ENCODE assay signal across 8 mouse cellular contexts in the genomic region with DNA sequence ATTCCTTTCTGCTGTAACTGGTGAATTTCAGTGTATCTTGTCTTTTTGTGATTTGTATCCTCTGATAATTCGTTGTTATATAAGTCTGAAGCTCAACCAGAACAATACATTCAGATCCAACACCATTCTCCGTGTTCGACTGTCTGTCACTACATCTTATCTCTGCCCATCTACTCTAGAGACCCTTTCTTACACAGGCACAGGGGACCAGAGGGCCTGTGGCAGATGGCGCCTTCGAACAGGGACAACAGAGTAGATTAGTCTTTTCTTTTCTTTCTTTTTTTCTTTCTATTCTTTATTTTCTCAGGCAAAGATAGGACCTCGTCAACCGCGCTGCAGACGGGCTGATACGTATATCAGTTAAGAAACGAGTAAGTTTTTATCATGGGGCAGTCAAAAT.
A peak's percentile ranks its signal among the peaks of the same experiment; 100 is the strongest.
DNase-seq lines count a peak whose midpoint lies in the region.

No protein-coding gene starts in this region.

- DNase-seq in B cell, adult 2 months: peak; percentile 2 to 3
- DNase-seq in cerebellum, postnatal 36 days: peak; percentile 0
- DNase-seq in heart, adult 18-20 months: peak; percentile 0
- DNase-seq in heart, postnatal 4 days: peak; percentile 3
- peak; percentile 0 for DNase-seq in kidney, postnatal 14 days
- peak; percentile 0 for DNase-seq in lung, postnatal 10 days
- peak; percentile 0 for DNase-seq in spleen, postnatal 36 days (ENCODE audit: low spot score in 2 of 2)
- peak; percentile 1 for DNase-seq in thymus, postnatal 4 days

Comparison
In these comparisons a context has a peak if more than half of its experiments do, and no peak if none do; other contexts are left out.
1. Peak in every context shown above with its lines: DNase-seq.